Mouse (Mus musculus) CH12.LX (cell line): Measurements from ENCODE around the gene Sh3bgrl2. TPM values are rescaled to one million over a fixed set of nuclear protein-coding genes. Genes with fewer than 3 reads are reported as not detected.

Source experiments
- DNase-seq: peaks from one replicate; pipeline ENCODE4 v3.0.0-alpha.2; 2013; ENCODE audit errors: extremely low read depth
- H3K27ac ChIP-seq: 2 replicates; pipeline ENCODE4 v1.5.1; 2012; ENCODE audit warnings: low read depth, mild to moderate bottlenecking, control low read depth, moderate library complexity; ENCODE audit not compliant: insufficient read depth
- H3K27me3 ChIP-seq: replicated peaks from 2 replicates; pipeline ENCODE3; 2012; ENCODE audit warnings: inconsistent platforms
- H3K36me3 ChIP-seq, 2 experiments: replicated peaks in 1 of 2; 2 replicates each; pipeline versions ENCODE3 to v1.6.1; 2012; ENCODE audit warnings: inconsistent platforms in 1 of 2, low read length in 1 of 2, mild to moderate bottlenecking in 1 of 2, mixed read lengths in 1 of 2, moderate library complexity in 1 of 2; ENCODE audit not compliant: control insufficient read depth in 1 of 2, insufficient read depth in 1 of 2
- H3K4me1 ChIP-seq, 2 experiments: 2 replicates each; pipeline ENCODE4 v1.6.1; 2012; ENCODE audit warnings: inconsistent platforms in 1 of 2, moderate library complexity in 1 of 2; ENCODE audit not compliant: insufficient read depth in 2 of 2, control insufficient read depth in 1 of 2
- H3K4me2 ChIP-seq: 2 replicates; pipeline ENCODE4 v1.6.1; 2012; ENCODE audit warnings: low read depth, mild to moderate bottlenecking, control low read depth; ENCODE audit not compliant: poor library complexity, insufficient read depth, severe bottlenecking
- H3K4me3 ChIP-seq, 3 experiments: fragments of 150-350 bp in 1 of 3; sonication (generic) in 1 of 3; replicated peaks in 1 of 3; 2 replicates each; pipeline versions ENCODE3 to v1.5.1; 2011 to 2012; ENCODE audit warnings: low read depth in 2 of 3, low read length in 2 of 3, mild to moderate bottlenecking in 2 of 3, moderate library complexity in 2 of 3, control low read depth in 1 of 3, improper control_type of control experiment in 1 of 3, inconsistent platforms in 1 of 3, mixed read lengths in 1 of 3; ENCODE audit not compliant: poor library complexity in 1 of 3
- H3K79me2 ChIP-seq: replicated peaks from 2 replicates; pipeline ENCODE4 v1.6.1; 2012; ENCODE audit warnings: mild to moderate bottlenecking, moderate library complexity; ENCODE audit not compliant: control insufficient read depth, poor library complexity, insufficient read depth, severe bottlenecking; ENCODE audit errors: extremely low read depth
- H3K9ac ChIP-seq: 2 replicates; pipeline ENCODE4 v1.6.1; 2012; ENCODE audit warnings: low read depth, mild to moderate bottlenecking, control low read depth, moderate library complexity; ENCODE audit not compliant: insufficient read depth
- H3K9me3 ChIP-seq: replicated peaks from 2 replicates; pipeline ENCODE3; 2012; ENCODE audit warnings: low read length, inconsistent platforms, mixed read lengths
- CHD2 ChIP-seq: IDR thresholded peaks from 2 replicates; pipeline ENCODE4 v1.6.1; 2011; ENCODE audit warnings: low read length, improper control_type of control experiment
- CTCF ChIP-seq, 2 experiments: IDR thresholded peaks in 1 of 2; conservative IDR thresholded peaks in 1 of 2; 2 replicates each; pipeline ENCODE4 v1.5.1; 2011 to 2012; ENCODE audit warnings: low read depth in 2 of 2, low read length in 2 of 2, improper control_type of control experiment in 1 of 2, inconsistent platforms in 1 of 2, mild to moderate bottlenecking in 1 of 2, moderate library complexity in 1 of 2
- E2F4 ChIP-seq: IDR thresholded peaks from 2 replicates; pipeline ENCODE4 v1.6.1; 2011; ENCODE audit warnings: low read depth, low read length, improper control_type of control experiment; ENCODE audit not compliant: insufficient replicate concordance
- ELF1 ChIP-seq: IDR thresholded peaks from 2 replicates; pipeline ENCODE4 v1.6.1; 2014; ENCODE audit warnings: low read depth, mild to moderate bottlenecking, inconsistent platforms, low read length, improper control_type of control experiment
- EP300 ChIP-seq: IDR thresholded peaks from 2 replicates; pipeline ENCODE4 v1.6.1; 2011; ENCODE audit warnings: low read length, improper control_type of control experiment
- ETS1 ChIP-seq: conservative IDR thresholded peaks from 2 replicates; pipeline ENCODE4 v1.6.1; 2012; ENCODE audit warnings: low read depth, mild to moderate bottlenecking, inconsistent platforms, low read length, improper control_type of control experiment, moderate library complexity
- HCFC1 ChIP-seq: IDR thresholded peaks from 2 replicates; pipeline ENCODE4 v1.6.1; 2012; ENCODE audit warnings: low read depth, mild to moderate bottlenecking, inconsistent platforms, low read length, improper control_type of control experiment
- IRF4 ChIP-seq: IDR thresholded peaks from 2 replicates; pipeline ENCODE4 v1.6.1; 2014; ENCODE audit warnings: low read depth, mild to moderate bottlenecking, inconsistent platforms, low read length, improper control_type of control experiment
- JUN ChIP-seq: IDR thresholded peaks from 2 replicates; pipeline ENCODE4 v1.6.1; 2011; ENCODE audit warnings: low read depth, mild to moderate bottlenecking, low read length, improper control_type of control experiment, moderate library complexity; ENCODE audit not compliant: insufficient read depth
- JUND ChIP-seq: conservative IDR thresholded peaks from 2 replicates; pipeline ENCODE4 v1.6.1; 2011; ENCODE audit warnings: low read depth, low read length, improper control_type of control experiment
- KAT2A ChIP-seq: IDR thresholded peaks from 2 replicates; pipeline ENCODE4 v1.6.1; 2012; ENCODE audit warnings: low read length, improper control_type of control experiment, inconsistent platforms; ENCODE audit not compliant: insufficient replicate concordance
- MAFK ChIP-seq: IDR thresholded peaks from 2 replicates; pipeline ENCODE4 v1.6.1; 2011; ENCODE audit warnings: low read length, improper control_type of control experiment; ENCODE audit not compliant: insufficient replicate concordance
- MAX ChIP-seq: IDR thresholded peaks from 2 replicates; pipeline ENCODE4 v1.6.1; 2011; ENCODE audit warnings: low read length, improper control_type of control experiment
- MAZ ChIP-seq: IDR thresholded peaks from 2 replicates; pipeline ENCODE4 v1.6.1; 2012; ENCODE audit warnings: low read depth, mild to moderate bottlenecking, inconsistent platforms, low read length, improper control_type of control experiment, moderate library complexity
- MEF2A ChIP-seq: IDR thresholded peaks from 2 replicates; pipeline ENCODE4 v1.6.1; 2014; ENCODE audit warnings: low read depth, mild to moderate bottlenecking, inconsistent platforms, low read length, improper control_type of control experiment, borderline replicate concordance
- MXI1 ChIP-seq: IDR thresholded peaks from 2 replicates; pipeline ENCODE4 v1.6.1; 2011; ENCODE audit warnings: mild to moderate bottlenecking, low read depth, low read length, improper control_type of control experiment
- MYC ChIP-seq: IDR thresholded peaks from 2 replicates; pipeline ENCODE4 v1.6.1; 2011; ENCODE audit warnings: low read depth, mild to moderate bottlenecking, improper control_type of control experiment, low read length
- NELFE ChIP-seq: IDR thresholded peaks from 2 replicates; pipeline ENCODE4 v1.6.1; 2011; ENCODE audit warnings: low read depth, low read length, improper control_type of control experiment
- PAX5 ChIP-seq: IDR thresholded peaks from 2 replicates; pipeline ENCODE4 v1.6.1; 2012; ENCODE audit warnings: low read length, inconsistent platforms, mixed read lengths
- POLR2AphosphoS2 ChIP-seq: IDR thresholded peaks from 2 replicates; pipeline ENCODE4 v1.6.1; 2011; ENCODE audit warnings: low read depth, low read length, improper control_type of control experiment
- RAD21 ChIP-seq: IDR thresholded peaks from 2 replicates; pipeline ENCODE4 v1.6.1; 2011; ENCODE audit warnings: low read depth, mild to moderate bottlenecking, low read length, improper control_type of control experiment, moderate library complexity
- RCOR1 ChIP-seq: conservative IDR thresholded peaks from 2 replicates; pipeline ENCODE4 v1.6.1; 2012; ENCODE audit warnings: low read depth, mild to moderate bottlenecking, inconsistent platforms, low read length, improper control_type of control experiment
- SIN3A ChIP-seq: IDR thresholded peaks from 2 replicates; pipeline ENCODE4 v1.6.1; 2012; ENCODE audit warnings: low read length, improper control_type of control experiment, inconsistent platforms
- TBP ChIP-seq: conservative IDR thresholded peaks from 2 replicates; pipeline ENCODE4 v1.6.1; 2011; ENCODE audit warnings: low read depth, low read length, improper control_type of control experiment
- TCF12 ChIP-seq: IDR thresholded peaks from 2 replicates; pipeline ENCODE4 v1.6.1; 2014; ENCODE audit warnings: low read depth, mild to moderate bottlenecking, inconsistent platforms, low read length, improper control_type of control experiment
- UBTF ChIP-seq: IDR thresholded peaks from 2 replicates; pipeline ENCODE4 v1.6.1; 2012; ENCODE audit warnings: low read depth, mild to moderate bottlenecking, inconsistent platforms, low read length, improper control_type of control experiment, moderate library complexity
- USF1 ChIP-seq: IDR thresholded peaks from 2 replicates; pipeline ENCODE4 v1.6.1; 2014; ENCODE audit warnings: low read depth, mild to moderate bottlenecking, inconsistent platforms, low read length, improper control_type of control experiment
- USF2 ChIP-seq: conservative IDR thresholded peaks from 2 replicates; pipeline ENCODE4 v1.6.1; 2011; ENCODE audit warnings: low read depth, low read length, improper control_type of control experiment
- ZC3H11A ChIP-seq: IDR thresholded peaks from 2 replicates; pipeline ENCODE4 v1.6.1; 2012; ENCODE audit warnings: low read depth, mild to moderate bottlenecking, inconsistent platforms, low read length, improper control_type of control experiment
- ZNF384 ChIP-seq: IDR thresholded peaks from 2 replicates; pipeline ENCODE4 v1.6.1; 2012; ENCODE audit warnings: low read depth, low read length, improper control_type of control experiment, inconsistent platforms
- dilution Hi-C: fragments of 300-500 bp; cut with MboI; formaldehyde crosslinking; loops from 2 replicates; pipeline ENCODE4 v1.14.3; 2020; ENCODE audit warnings: low sequenced_read_pairs; ENCODE audit not compliant: extremely low pct_unique_long_range_greater_than_20kb, extremely low pct_ligation_motif_present
- in situ Hi-C: fragments of 300-500 bp; cut with MboI; formaldehyde crosslinking; loops from 3 replicates; pipeline ENCODE4 v1.14.3; 2019; ENCODE audit warnings: low sequenced_read_pairs, low pct_ligation_motif_present, low pct_unique_long_range_greater_than_20kb, mixed read lengths
- polyA plus RNA-seq: library from polyadenylated mRNA; unstranded; fragments of >175 nt; gene quantifications from 2 replicates; pipeline ENCODE4 v1.2.1, GENCODE M21; 2012; ENCODE audit warnings: low read depth; ENCODE audit not compliant: insufficient read length
- total RNA-seq, 2 experiments: library from RNA; depleted of rRNA; stranded (reverse); fragments of 300-350 nt in 1 of 2; fragments of >200 nt in 1 of 2; gene quantifications; 2 replicates each; pipeline ENCODE4 v1.2.3; 2012 to 2014

The Sh3bgrl2 gene
- total and polyA plus RNA-seq, 3 experiments = 0.04 to 0.27 (median 0.11) TPM

GRCm38 (mm10) chr9:83562889-83563288, 14.8 kb downstream of the Sh3bgrl2 start:
- no peaks in the 10 kb centered on the region for H3K79me2 ChIP-seq
- no peaks in the 10 kb centered on the region for H3K9me3 ChIP-seq
- no peaks in the 10 kb centered on the region for H3K36me3 ChIP-seq
- H3K4me1 ChIP-seq = peaks cover 7 to 31% of the 10 kb centered on the region in 2 experiments
- H3K4me2 ChIP-seq = no peak overlapping the region
- H3K27me3 ChIP-seq = no peaks in the 10 kb centered on the region
- H3K9ac ChIP-seq = no peak overlapping the region
- dilution Hi-C loops (no loop called here), in situ Hi-C loops (no loop called here)
- DNase-seq = no peak
- H3K27ac ChIP-seq = no peak overlapping the region
- no peak overlapping the region for H3K4me3 ChIP-seq
- TF ChIP-seq IRF4 (no peak), MAFK (no peak), USF2 (no peak), MAX (no peak), USF1 (no peak), TBP (no peak), MXI1 (no peak), ZNF384 (no peak), UBTF (no peak), PAX5 (no peak), RCOR1 (no peak), CHD2 (no peak), ZC3H11A (no peak), EP300 (no peak)

GRCm38 (mm10) chr9:83563808-83564549, 15.9 kb downstream of the Sh3bgrl2 start:
- dilution Hi-C loops (no loop called here), in situ Hi-C loops (no loop called here)
- H3K4me2 ChIP-seq = peak overlapping the region; percentile 58
- no peaks in the 10 kb centered on the region for H3K36me3 ChIP-seq
- no peak overlapping the region for H3K4me3 ChIP-seq
- no peak overlapping the region for H3K9ac ChIP-seq
- no peaks in the 10 kb centered on the region for H3K27me3 ChIP-seq
- H3K79me2 ChIP-seq = no peaks in the 10 kb centered on the region
- no peaks in the 10 kb centered on the region for H3K9me3 ChIP-seq
- peaks cover 15 to 42% of the 10 kb centered on the region in 2 experiments for H3K4me1 ChIP-seq
- peak overlapping the region; percentile 12; the same call in 1 of the 2 replicates for H3K27ac ChIP-seq
- peak; percentile 86 for DNase-seq
- TF ChIP-seq MAFK = 0 out of 2 replicates have a peak, but pooled peaks have one; percentile 38
- no peak for TF ChIP-seq HCFC1
- peak; percentile 78 for TF ChIP-seq JUN
- peak; percentile 91 for TF ChIP-seq IRF4
- no peak for TF ChIP-seq CTCF (conservative IDR thresholded peaks at IDR 0.05 in 1 of 2, IDR thresholded peaks at IDR 0.05 in 1 of 2; ENCODE audit: low read depth in 2 of 2, low read length in 2 of 2)
- peak; percentile 57; the same call in 1 of the 2 replicates for TF ChIP-seq MAZ
- TF ChIP-seq ZC3H11A = no peak
- no peak for TF ChIP-seq MAX
- TF ChIP-seq POLR2AphosphoS2 = no peak
- TF ChIP-seq NELFE = no peak
- TF ChIP-seq JUND = peak; percentile 21; the same call in 1 of the 2 replicates
- TF ChIP-seq ELF1 = no peak
- TF ChIP-seq E2F4 = no peak
- TF ChIP-seq KAT2A = no peak
- TF ChIP-seq MYC = peak; percentile 73
- peak; percentile 43; the same call in 1 of the 2 replicates for TF ChIP-seq TCF12
- TF ChIP-seq MEF2A = no peak
- peak; percentile 76 for TF ChIP-seq ETS1
- no peak for TF ChIP-seq RCOR1
- no peak for TF ChIP-seq RAD21
- TF ChIP-seq SIN3A = no peak
- TF ChIP-seq TBP = 0 out of 2 replicates have a peak, but pooled peaks have one; percentile 53
- TF ChIP-seq PAX5 = no peak
- peak; percentile 87 for TF ChIP-seq EP300
